Mouse (Mus musculus): ENCODE data around the gene Slc25a16.

Slc25a16 gene

DNA sequence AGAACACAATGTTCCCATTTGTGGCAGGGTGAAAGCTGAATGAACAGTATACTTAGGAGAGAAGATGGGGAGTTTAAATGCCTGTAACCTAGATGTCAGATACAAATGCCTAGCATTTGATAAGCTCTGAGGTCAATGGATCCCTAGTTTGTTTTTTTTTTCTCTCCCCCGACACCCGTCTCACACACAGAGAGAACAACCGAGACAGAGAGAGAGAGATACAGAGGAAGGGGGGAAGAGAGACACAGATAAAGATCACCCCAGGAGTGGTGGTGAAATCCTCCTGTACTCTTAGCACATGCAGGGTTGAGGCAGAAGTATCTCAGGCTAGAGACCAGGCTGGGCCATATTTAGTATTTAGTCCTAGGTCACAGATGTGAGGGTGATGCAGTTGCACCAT lies 1.4 kb upstream of the Slc25a16 start:
- Histone ChIP-seq H3K4me3 (replicated peaks; ENCODE audit: low read length) (no peak overlapping the region), H3K36me3 (ENCODE audit: insufficient read depth, low read length) (no peaks in the 10 kb centered on the region), H3K4me1 (replicated peaks; ENCODE audit: low read depth, low read length) (peaks cover 23% of the 10 kb centered on the region), H3K9me3 (ENCODE audit: low read length) (no peaks in the 10 kb centered on the region), H3K27me3 (ENCODE audit: insufficient read depth, low read length) (no peaks in the 10 kb centered on the region)
- TF ChIP-seq NANOG (IDR thresholded peaks at IDR 0.05; ENCODE audit: borderline replicate concordance, low read length) (no peak), POU5F1 (IDR thresholded peaks at IDR 0.05; ENCODE audit: borderline replicate concordance, low read length) (no peak), CTCF (conservative IDR thresholded peaks at IDR 0.05; ENCODE audit: low read length) (no peak)

DNA sequence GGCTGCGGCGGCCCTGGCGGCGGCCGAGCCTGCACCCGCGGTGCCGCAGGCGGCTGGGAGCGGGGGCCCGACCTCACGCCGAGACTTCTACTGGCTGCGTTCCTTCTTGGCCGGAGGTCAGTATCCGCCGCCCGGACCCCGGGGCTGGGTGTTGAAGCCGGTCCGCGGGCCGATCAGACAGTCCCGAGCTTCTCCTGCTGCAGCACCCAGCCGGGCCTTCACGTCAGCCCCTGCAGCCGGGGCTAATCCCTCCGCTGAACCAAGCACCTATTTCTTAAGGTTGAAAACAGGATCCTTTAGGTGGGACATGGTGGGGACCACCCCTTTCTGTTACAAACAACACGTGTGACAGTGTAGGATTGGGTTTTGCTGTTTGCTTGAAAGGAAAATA lies 328 bp downstream of the Slc25a16 start:
- Histone ChIP-seq H3K9me3 (ENCODE audit: low read length) (no peaks in the 10 kb centered on the region), H3K36me3 (ENCODE audit: insufficient read depth, low read length) (no peaks in the 10 kb centered on the region), H3K4me1 (replicated peaks; ENCODE audit: low read depth, low read length) (peaks cover 27% of the 10 kb centered on the region), H3K4me3 (replicated peaks; ENCODE audit: low read length) (peak overlapping the region; percentile 98), H3K27me3 (ENCODE audit: insufficient read depth, low read length) (no peaks in the 10 kb centered on the region)
- TF ChIP-seq CTCF (conservative IDR thresholded peaks at IDR 0.05; ENCODE audit: low read length) (no peak), POU5F1 (IDR thresholded peaks at IDR 0.05; ENCODE audit: borderline replicate concordance, low read length) (no peak), NANOG (IDR thresholded peaks at IDR 0.05; ENCODE audit: borderline replicate concordance, low read length) (no peak)

DNA sequence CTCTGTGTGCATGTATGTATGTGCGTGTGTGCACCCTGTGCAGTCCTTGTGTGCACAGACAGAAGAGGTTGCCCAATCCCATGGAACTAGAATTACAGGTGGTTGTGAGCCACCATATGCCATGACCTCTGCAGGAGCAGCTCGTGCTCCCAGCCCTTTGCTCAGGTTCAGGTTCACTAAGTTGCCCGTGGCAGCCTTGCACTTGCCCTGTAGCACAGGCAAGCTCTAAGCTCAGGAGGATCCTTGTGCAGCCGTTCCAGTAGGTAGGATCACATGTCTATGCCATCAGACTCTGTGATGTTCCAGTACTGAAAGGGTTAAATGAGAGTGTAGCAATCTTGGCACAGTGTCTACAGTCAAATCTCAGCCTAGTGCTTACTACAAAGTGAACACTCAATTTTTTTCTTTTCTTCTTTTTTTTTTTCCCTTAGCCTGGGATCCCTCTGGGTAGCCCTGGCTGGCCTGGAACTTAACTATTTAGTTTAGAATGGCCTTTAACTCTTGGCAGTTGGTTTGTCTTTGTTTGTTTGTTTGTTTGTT lies 3.7 kb downstream of the Slc25a16 start:
- TF ChIP-seq POU5F1 (IDR thresholded peaks at IDR 0.05; ENCODE audit: borderline replicate concordance, low read length) = no peak
- no peak for TF ChIP-seq NANOG (IDR thresholded peaks at IDR 0.05; ENCODE audit: borderline replicate concordance, low read length)
- no peak for TF ChIP-seq CTCF (conservative IDR thresholded peaks at IDR 0.05; ENCODE audit: low read length)
- Histone ChIP-seq H3K4me3 (replicated peaks; ENCODE audit: low read length) (no peak overlapping the region), H3K9me3 (ENCODE audit: low read length) (no peaks in the 10 kb centered on the region), H3K36me3 (ENCODE audit: insufficient read depth, low read length) (peaks cover 13% of the 10 kb centered on the region), H3K27me3 (ENCODE audit: insufficient read depth, low read length) (no peaks in the 10 kb centered on the region), H3K4me1 (replicated peaks; ENCODE audit: low read depth, low read length) (peaks cover 36% of the 10 kb centered on the region)

DNA sequence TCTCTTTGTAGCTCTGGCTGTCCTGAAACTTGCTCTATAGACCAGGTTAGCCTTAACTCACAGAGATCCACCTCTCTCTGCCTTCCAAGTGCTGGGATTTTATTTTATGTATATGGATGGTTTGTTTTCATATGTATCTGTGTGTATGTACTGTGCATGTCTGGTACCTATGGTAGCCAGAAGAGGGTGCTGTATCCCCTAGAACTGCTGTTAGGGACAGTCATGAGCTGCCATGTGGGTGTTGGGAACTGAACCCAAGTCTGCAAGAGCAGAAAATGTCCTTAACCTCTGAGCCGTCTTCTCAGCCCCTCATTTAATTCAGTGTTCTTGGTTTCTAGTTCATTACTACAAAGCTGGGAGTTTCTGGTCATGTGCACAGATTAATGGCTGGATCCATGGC lies 11.9 kb downstream of the Slc25a16 start:
- peak; percentile 33 for TF ChIP-seq CTCF (conservative IDR thresholded peaks at IDR 0.05; ENCODE audit: low read length)
- no peak for TF ChIP-seq NANOG (IDR thresholded peaks at IDR 0.05; ENCODE audit: borderline replicate concordance, low read length)
- peaks cover 55% of the 10 kb centered on the region for H3K36me3 ChIP-seq (ENCODE audit: insufficient read depth, low read length)

DNA sequence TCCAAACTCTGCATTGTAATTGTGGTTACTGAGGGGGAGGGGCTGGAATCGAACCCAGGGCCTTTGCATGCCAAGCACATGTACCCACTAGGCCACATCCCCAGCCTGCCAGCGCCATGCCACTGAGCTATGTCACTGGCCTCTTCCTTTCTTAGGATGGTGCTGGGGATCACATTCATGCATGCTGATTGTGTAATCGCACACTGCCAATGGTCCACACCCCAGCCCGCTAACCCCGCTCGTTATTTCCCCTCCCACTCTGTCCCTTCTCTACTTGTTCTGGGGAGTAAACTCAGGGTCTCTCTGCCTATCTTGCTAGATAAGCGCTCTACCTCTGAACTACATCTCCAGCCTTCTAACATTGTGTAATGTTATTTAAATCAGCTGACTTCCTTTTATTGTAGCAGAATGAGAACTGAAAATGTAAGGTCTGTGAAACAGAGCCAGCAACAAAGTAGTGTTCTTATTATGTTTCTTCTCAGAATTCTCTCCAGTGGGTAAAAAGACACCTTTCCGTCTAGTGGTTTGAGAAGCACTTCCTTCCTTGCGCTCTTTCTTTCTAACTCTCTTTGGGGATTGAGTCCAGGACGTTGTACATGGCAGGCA lies 24.6 kb downstream of the Slc25a16 start:
- TF ChIP-seq POU5F1 (IDR thresholded peaks at IDR 0.05; ENCODE audit: borderline replicate concordance, low read length) = no peak
- TF ChIP-seq NANOG (IDR thresholded peaks at IDR 0.05; ENCODE audit: borderline replicate concordance, low read length) = no peak
- TF ChIP-seq CTCF (conservative IDR thresholded peaks at IDR 0.05; ENCODE audit: low read length) = no peak
- H3K36me3 ChIP-seq (ENCODE audit: insufficient read depth, low read length) = peaks cover 53% of the 10 kb centered on the region
- H3K9me3 ChIP-seq (ENCODE audit: low read length) = no peaks in the 10 kb centered on the region
- no peak overlapping the region for H3K4me3 ChIP-seq (replicated peaks; ENCODE audit: low read length)
- no peaks in the 10 kb centered on the region for H3K27me3 ChIP-seq (ENCODE audit: insufficient read depth, low read length)
- H3K4me1 ChIP-seq (replicated peaks; ENCODE audit: low read depth, low read length) = peaks cover 26% of the 10 kb centered on the region

More for the DNA sequence above, 11.9 kb downstream of the Slc25a16 start:
- Histone ChIP-seq H3K4me3 (replicated peaks; ENCODE audit: low read length) (no peak overlapping the region), H3K27me3 (ENCODE audit: insufficient read depth, low read length) (no peaks in the 10 kb centered on the region), H3K9me3 (ENCODE audit: low read length) (no peaks in the 10 kb centered on the region), H3K4me1 (replicated peaks; ENCODE audit: low read depth, low read length) (peaks cover 13% of the 10 kb centered on the region)

DNA sequence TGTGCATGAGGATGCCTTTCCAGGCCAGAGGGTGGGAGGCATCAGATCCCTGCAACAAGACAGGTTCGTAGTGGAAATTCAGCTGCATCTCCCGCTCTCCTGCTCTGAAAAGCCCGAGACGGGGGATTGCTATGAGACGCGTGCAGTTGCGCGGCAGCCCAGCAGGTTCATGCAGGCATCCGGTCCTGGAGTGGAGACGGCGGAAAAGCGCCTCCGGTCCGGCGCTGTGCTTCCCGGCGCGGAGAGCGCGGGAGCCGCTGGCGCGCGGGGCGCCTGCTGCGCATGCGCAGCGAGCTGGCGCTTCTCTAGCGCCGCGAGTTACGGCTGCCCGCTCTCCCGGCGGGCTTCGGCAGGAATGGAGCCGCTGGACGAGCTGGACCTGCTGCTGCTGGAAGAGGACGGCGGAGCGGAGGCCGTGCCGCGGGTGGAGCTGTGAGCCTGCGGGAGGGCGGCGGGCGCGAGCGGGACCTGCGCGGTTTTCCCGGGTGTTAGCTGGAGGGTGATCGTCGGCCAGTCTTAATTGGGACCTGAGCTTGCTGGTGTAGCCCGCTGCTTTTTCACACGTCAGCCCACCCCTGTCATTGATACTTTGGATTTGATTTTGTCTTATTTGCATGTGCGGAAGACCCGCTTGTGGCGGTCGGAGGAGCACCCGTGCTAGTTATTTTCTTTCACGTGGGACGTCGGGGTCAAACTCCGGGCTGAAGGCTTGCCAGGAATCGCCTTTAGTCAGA lies 26.5 kb downstream of the Slc25a16 start, which contains the start of gene Dna2:
Gene Dna2 (plus strand): TSS at position 289 of the 734 bp plus-strand sequence.
- TF ChIP-seq POU5F1 (IDR thresholded peaks at IDR 0.05; ENCODE audit: borderline replicate concordance, low read length) = no peak
- TF ChIP-seq CTCF (conservative IDR thresholded peaks at IDR 0.05; ENCODE audit: low read length) = no peak
- no peak for TF ChIP-seq NANOG (IDR thresholded peaks at IDR 0.05; ENCODE audit: borderline replicate concordance, low read length)
- peak within 1 kb of the TSS; percentile 91 for H3K4me3 ChIP-seq (replicated peaks; ENCODE audit: low read length)
- peaks cover 32% of the 10 kb centered on the region for H3K4me1 ChIP-seq (replicated peaks; ENCODE audit: low read depth, low read length)
- no peaks in the 10 kb centered on the region for H3K9me3 ChIP-seq (ENCODE audit: low read length)
- H3K27me3 ChIP-seq (ENCODE audit: insufficient read depth, low read length) = no peaks in the 10 kb centered on the region
- peaks cover 56% of the 10 kb centered on the region for H3K36me3 ChIP-seq (ENCODE audit: insufficient read depth, low read length)

DNA sequence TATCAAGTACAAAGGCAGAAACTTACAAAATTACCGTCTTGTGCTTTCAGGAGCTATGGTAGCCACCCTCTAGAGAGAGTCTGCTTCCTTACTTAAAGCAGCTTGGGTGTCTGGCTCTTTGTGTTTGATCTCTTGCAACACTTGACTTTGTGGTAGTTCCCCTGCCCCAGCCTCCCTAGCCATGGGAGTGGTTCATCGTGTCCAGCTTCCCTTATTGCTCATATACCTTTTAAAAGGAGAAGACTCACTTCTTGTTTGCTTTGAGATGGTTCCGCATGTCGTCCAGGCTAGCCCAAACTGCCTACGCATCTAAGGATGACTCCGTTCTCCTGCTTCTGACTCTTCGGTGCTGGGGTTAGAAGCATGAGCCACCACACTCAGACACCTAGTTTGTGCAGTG lies 28.1 kb downstream of the Slc25a16 start:
- no peak for TF ChIP-seq NANOG (IDR thresholded peaks at IDR 0.05; ENCODE audit: borderline replicate concordance, low read length)
- H3K4me3 ChIP-seq (replicated peaks; ENCODE audit: low read length) = no peak overlapping the region
- H3K27me3 ChIP-seq (ENCODE audit: insufficient read depth, low read length) = no peaks in the 10 kb centered on the region
- peaks cover 52% of the 10 kb centered on the region for H3K36me3 ChIP-seq (ENCODE audit: insufficient read depth, low read length)
- H3K4me1 ChIP-seq (replicated peaks; ENCODE audit: low read depth, low read length) = peaks cover 41% of the 10 kb centered on the region
- H3K9me3 ChIP-seq (ENCODE audit: low read length) = no peaks in the 10 kb centered on the region

DNA sequence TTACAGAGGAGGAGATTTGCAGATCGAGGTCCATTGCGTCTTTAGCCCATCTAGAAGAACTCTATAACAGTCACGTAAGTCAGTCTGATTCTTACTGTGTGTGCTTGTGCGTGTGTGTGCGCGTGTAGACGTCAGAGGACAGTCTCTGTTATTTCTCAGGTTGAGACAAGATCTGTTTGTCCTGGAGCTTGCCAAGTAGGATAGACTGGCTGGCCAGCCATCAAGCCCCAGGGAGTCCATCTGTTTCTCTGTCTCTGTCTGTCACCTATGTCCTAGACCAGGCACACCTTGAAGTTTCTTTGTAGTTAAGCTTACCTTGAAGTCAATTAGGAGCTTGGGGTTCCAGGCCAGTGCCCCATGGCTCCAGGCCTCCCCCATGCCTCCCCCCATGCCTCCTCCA lies 43.5 kb downstream of the Slc25a16 start:
- peaks cover 30% of the 10 kb centered on the region for H3K9me3 ChIP-seq (ENCODE audit: low read length)
- H3K4me1 ChIP-seq (replicated peaks; ENCODE audit: low read depth, low read length) = no peaks in the 10 kb centered on the region
- TF ChIP-seq CTCF (conservative IDR thresholded peaks at IDR 0.05; ENCODE audit: low read length) = no peak
- TF ChIP-seq POU5F1 (IDR thresholded peaks at IDR 0.05; ENCODE audit: borderline replicate concordance, low read length) = no peak
- TF ChIP-seq NANOG (IDR thresholded peaks at IDR 0.05; ENCODE audit: borderline replicate concordance, low read length) = no peak
- H3K4me3 ChIP-seq (replicated peaks; ENCODE audit: low read length) = no peak overlapping the region
- H3K27me3 ChIP-seq (ENCODE audit: insufficient read depth, low read length) = no peaks in the 10 kb centered on the region
- peaks cover 94% of the 10 kb centered on the region for H3K36me3 ChIP-seq (ENCODE audit: insufficient read depth, low read length)

Measured in E14TG2a.4 (cell line).